Mouse (Mus musculus): ENCODE measurements around the gene Efna5. TPM values are rescaled to one million over a fixed set of nuclear protein-coding genes. Genes with fewer than 3 reads are reported as not detected.

Gene Efna5
- polyA plus RNA-seq, 1 experiment from 2014 or later, result 56.7 TPM

DNA sequence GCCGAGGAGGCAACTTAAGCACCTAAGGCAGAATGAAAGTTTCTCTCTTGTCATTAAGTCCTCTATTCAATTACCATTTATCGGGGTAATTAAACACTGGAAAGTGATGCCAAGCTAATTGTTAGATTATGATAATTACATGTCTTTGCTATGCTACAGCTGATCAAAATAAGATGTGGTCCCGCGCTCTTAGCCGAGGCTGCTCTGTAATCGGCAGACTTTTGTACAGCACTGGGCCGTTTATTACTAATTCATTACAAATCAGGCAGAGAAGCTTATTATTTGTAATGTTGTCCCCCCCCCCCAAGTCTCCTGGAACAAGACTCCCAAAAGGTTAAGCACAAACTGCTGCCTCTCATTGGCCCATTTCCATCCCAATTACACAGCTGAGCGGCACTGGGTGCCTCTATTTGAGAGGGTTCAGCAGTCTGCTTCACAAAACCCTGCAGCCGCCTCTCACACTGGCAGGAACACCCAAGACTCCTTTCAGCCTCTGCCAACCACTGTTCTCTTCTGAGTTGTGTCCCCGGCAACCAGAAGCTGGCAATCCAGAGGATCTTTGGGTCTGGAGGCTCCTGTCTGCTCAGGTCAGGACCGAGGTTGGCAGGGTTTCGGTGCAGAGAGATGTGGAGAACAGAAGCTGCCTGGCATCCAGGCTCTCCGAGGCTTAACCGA is 221.5 kb downstream of the Efna5 start:
- H3K9ac ChIP-seq (ENCODE audit: low read depth, low read length), result no peak overlapping the region
- no peak overlapping the region for H3K27ac ChIP-seq (ENCODE audit: low read depth, low read length)
- WGBS, result 78% methylated on average over 14 of the region's 14 CpGs
- H3K27me3 ChIP-seq (ENCODE audit: control insufficient read depth, insufficient read depth, low read length), result no peaks in the 10 kb centered on the region
- peak; percentile 33; the same call in 1 of the 2 replicates for ATAC-seq (ENCODE audit: low FRiP score)
- H3K4me1 ChIP-seq (replicated peaks; ENCODE audit: control insufficient read depth, insufficient read depth, low read length), result no peaks in the 10 kb centered on the region
- H3K4me3 ChIP-seq (ENCODE audit: low read depth, low read length), result no peak overlapping the region
- no peaks in the 10 kb centered on the region for H3K9me3 ChIP-seq (ENCODE audit: control insufficient read depth, low read length)
- no peak overlapping the region for H3K4me2 ChIP-seq (replicated peaks; ENCODE audit: low read depth, low read length)
- no peak for DNase-seq (ENCODE audit: low spot score)
- no peaks in the 10 kb centered on the region for H3K36me3 ChIP-seq (ENCODE audit: control insufficient read depth, insufficient read depth, low read length)

DNA sequence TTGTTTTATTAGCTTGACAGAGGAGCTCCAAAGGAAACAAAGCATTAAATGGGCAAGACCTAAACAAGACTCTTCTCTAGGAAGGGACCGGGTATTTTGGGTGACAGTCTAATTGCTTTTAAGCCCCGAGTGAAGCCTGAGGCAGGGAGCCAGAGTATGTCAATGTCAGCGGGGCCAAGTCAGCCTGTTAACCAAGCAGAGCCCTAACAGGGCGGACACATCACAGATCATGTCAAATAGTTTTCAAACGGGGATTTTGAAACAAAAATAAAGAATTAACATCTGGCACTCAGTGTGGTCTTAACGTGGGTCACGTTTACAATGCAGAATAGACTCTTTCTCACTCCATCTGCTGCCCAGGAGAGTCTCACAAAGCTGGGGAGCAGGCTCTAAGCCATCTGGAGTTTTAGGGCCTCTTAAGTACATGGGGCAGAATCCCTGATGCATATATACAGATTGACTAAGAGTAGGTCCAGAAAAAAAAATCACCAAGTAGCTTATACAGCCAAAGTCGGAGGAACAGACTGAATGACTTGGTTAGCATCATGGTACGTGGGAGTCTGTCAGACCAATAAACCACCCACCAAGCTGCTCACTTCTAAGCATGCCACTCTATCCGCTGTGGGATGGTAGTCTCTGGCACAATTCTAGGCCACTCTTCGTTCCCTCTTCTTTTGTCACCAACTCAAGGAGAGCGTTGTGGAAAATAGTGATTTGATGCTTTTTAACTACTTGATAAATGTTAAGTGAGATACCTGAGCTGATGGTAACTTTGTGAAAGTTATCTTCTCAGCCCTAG is 223.1 kb downstream of the Efna5 start:
- Histone ChIP-seq H3K4me1 (replicated peaks; ENCODE audit: control insufficient read depth, insufficient read depth, low read length) (no peaks in the 10 kb centered on the region), H3K36me3 (ENCODE audit: control insufficient read depth, insufficient read depth, low read length) (no peaks in the 10 kb centered on the region), H3K27ac (ENCODE audit: low read depth, low read length) (no peak overlapping the region), H3K27me3 (ENCODE audit: control insufficient read depth, insufficient read depth, low read length) (no peaks in the 10 kb centered on the region), H3K9ac (ENCODE audit: low read depth, low read length) (no peak overlapping the region), H3K4me2 (replicated peaks; ENCODE audit: low read depth, low read length) (no peak overlapping the region), H3K9me3 (ENCODE audit: control insufficient read depth, low read length) (no peaks in the 10 kb centered on the region), H3K4me3 (ENCODE audit: low read depth, low read length) (no peak overlapping the region)
- DNase-seq (ENCODE audit: low spot score) (no peak), ATAC-seq (ENCODE audit: low FRiP score) (0 out of 2 replicates have a peak, but pooled peaks have one; percentile 21)
- 60% methylated on average over 12 of the region's 12 CpGs for WGBS

- Histone ChIP-seq H3K27me3 (ENCODE audit: control insufficient read depth, insufficient read depth, low read length) (no peaks in the 10 kb centered on the region), H3K4me3 (ENCODE audit: low read depth, low read length) (no peak overlapping the region), H3K9ac (ENCODE audit: low read depth, low read length) (no peak overlapping the region), H3K4me2 (replicated peaks; ENCODE audit: low read depth, low read length) (no peak overlapping the region), H3K9me3 (ENCODE audit: control insufficient read depth, low read length) (no peaks in the 10 kb centered on the region), H3K4me1 (replicated peaks; ENCODE audit: control insufficient read depth, insufficient read depth, low read length) (no peaks in the 10 kb centered on the region), H3K27ac (ENCODE audit: low read depth, low read length) (no peak overlapping the region), H3K36me3 (ENCODE audit: control insufficient read depth, insufficient read depth, low read length) (no peaks in the 10 kb centered on the region)
- WGBS, result 79% methylated on average over 7 of the region's 7 CpGs
- no peak for ATAC-seq (ENCODE audit: low FRiP score)
- no peak for DNase-seq (ENCODE audit: low spot score)
Observed at GRCm38 (mm10) chr17:62657051-62657450, 224.1 kb downstream of the Efna5 start.

GRCm38 (mm10) chr17:62656591-62656990 is 224.5 kb downstream of the Efna5 start:
- WGBS, result 74% methylated on average over 7 of the region's 7 CpGs
- no peak for ATAC-seq (ENCODE audit: low FRiP score)

DNA sequence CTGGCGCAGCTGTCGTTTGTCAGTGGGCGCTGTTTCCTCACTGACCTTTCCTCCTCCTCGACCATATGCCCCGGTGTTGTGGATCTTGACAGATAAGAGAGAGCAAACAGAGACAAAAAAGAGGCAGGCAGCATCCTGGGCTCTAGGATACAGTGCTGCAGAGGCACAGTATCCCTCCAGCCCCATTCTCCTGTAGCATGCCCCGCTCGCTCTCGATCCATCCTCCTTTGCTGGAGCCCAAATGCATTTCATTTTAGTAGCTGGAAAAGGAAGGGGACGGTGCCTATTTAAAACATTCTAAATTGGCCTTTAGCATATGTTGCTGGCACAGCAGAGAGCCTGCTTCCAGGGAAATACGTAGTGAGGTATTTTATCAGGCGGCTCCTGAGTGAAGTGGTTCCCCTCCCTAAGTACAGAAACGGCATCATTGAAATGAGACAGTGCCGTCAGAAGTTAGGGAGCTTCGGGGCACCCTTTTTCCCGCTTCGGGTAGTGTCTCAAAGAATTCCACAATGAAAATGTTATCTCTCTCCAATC is 225.2 kb downstream of the Efna5 start:
- ATAC-seq (ENCODE audit: low FRiP score) (no peak), DNase-seq (ENCODE audit: low spot score) (no peak)
- no peaks in the 10 kb centered on the region for H3K27me3 ChIP-seq (ENCODE audit: control insufficient read depth, insufficient read depth, low read length)
- H3K9me3 ChIP-seq (ENCODE audit: control insufficient read depth, low read length), result no peaks in the 10 kb centered on the region
- no peak overlapping the region for H3K4me2 ChIP-seq (replicated peaks; ENCODE audit: low read depth, low read length)
- H3K4me1 ChIP-seq (replicated peaks; ENCODE audit: control insufficient read depth, insufficient read depth, low read length), result no peaks in the 10 kb centered on the region
- WGBS, result 68% methylated on average over 16 of the region's 16 CpGs
- H3K27ac ChIP-seq (ENCODE audit: low read depth, low read length), result no peak overlapping the region
- no peaks in the 10 kb centered on the region for H3K36me3 ChIP-seq (ENCODE audit: control insufficient read depth, insufficient read depth, low read length)
- no peak overlapping the region for H3K4me3 ChIP-seq (ENCODE audit: low read depth, low read length)
- H3K9ac ChIP-seq (ENCODE audit: low read depth, low read length), result no peak overlapping the region

More at GRCm38 (mm10) chr17:62656591-62656990, 224.5 kb downstream of the Efna5 start:
- no peaks in the 10 kb centered on the region for H3K36me3 ChIP-seq (ENCODE audit: control insufficient read depth, insufficient read depth, low read length)
- no peak overlapping the region for H3K4me2 ChIP-seq (replicated peaks; ENCODE audit: low read depth, low read length)
- no peak overlapping the region for H3K9ac ChIP-seq (ENCODE audit: low read depth, low read length)
- H3K4me1 ChIP-seq (replicated peaks; ENCODE audit: control insufficient read depth, insufficient read depth, low read length), result no peaks in the 10 kb centered on the region
- no peak overlapping the region for H3K27ac ChIP-seq (ENCODE audit: low read depth, low read length)
- no peak for DNase-seq (ENCODE audit: low spot score)
- no peaks in the 10 kb centered on the region for H3K27me3 ChIP-seq (ENCODE audit: control insufficient read depth, insufficient read depth, low read length)
- H3K9me3 ChIP-seq (ENCODE audit: control insufficient read depth, low read length), result no peaks in the 10 kb centered on the region
- no peak overlapping the region for H3K4me3 ChIP-seq (ENCODE audit: low read depth, low read length)

DNA sequence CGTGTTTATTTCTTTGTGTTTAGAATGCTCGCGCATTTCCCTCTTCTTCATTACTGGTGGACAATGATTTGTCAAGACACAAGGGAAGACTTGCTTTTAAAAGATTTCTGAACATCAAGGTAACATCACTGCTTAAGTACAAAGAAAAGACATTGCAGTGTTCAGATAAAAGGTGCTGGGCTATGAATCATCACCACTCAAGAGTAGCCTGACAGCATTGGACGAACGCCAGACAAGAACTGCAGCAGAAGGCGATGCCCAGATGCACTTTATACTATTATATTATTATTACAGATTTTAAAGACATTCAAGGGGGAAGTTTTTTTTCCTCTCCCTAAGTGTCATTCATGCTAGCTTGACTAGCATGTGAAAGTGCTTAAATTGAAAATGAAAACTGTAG is 228.7 kb downstream of the Efna5 start:
- Histone ChIP-seq H3K27me3 (ENCODE audit: control insufficient read depth, insufficient read depth, low read length) (no peaks in the 10 kb centered on the region), H3K9me3 (ENCODE audit: control insufficient read depth, low read length) (no peaks in the 10 kb centered on the region), H3K36me3 (ENCODE audit: control insufficient read depth, insufficient read depth, low read length) (no peaks in the 10 kb centered on the region), H3K4me3 (ENCODE audit: low read depth, low read length) (no peak overlapping the region), H3K9ac (ENCODE audit: low read depth, low read length) (no peak overlapping the region), H3K4me2 (replicated peaks; ENCODE audit: low read depth, low read length) (no peak overlapping the region), H3K4me1 (replicated peaks; ENCODE audit: control insufficient read depth, insufficient read depth, low read length) (no peaks in the 10 kb centered on the region), H3K27ac (ENCODE audit: low read depth, low read length) (no peak overlapping the region)
- no peak for DNase-seq (ENCODE audit: low spot score)
- 89% methylated on average over 6 of the region's 6 CpGs for WGBS
- no peak for ATAC-seq (ENCODE audit: low FRiP score)

DNA sequence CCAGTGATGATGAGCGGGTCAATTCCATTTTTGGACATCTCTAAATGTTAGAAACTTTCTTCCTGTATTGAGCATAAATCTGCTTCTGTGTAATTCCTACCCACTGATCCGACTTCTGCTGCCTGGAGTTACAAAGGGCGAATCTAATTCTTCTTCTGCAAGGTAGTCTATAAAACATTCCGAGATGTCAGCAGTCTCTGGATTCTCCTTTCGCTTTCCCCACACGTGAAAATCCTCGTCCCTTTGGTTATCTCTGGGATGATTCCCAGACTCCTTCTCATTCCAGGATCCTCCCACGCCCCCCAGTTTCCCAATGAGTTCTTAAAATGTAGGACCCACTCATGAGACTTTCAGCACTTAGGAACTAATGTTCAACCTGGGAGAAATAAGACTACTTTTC is 229.4 kb downstream of the Efna5 start:
- no peaks in the 10 kb centered on the region for H3K27me3 ChIP-seq (ENCODE audit: control insufficient read depth, insufficient read depth, low read length)
- no peak overlapping the region for H3K4me3 ChIP-seq (ENCODE audit: low read depth, low read length)
- no peak overlapping the region for H3K4me2 ChIP-seq (replicated peaks; ENCODE audit: low read depth, low read length)
- no peaks in the 10 kb centered on the region for H3K36me3 ChIP-seq (ENCODE audit: control insufficient read depth, insufficient read depth, low read length)
- DNase-seq (ENCODE audit: low spot score) (no peak), ATAC-seq (ENCODE audit: low FRiP score) (no peak)
- no peak overlapping the region for H3K9ac ChIP-seq (ENCODE audit: low read depth, low read length)
- H3K4me1 ChIP-seq (replicated peaks; ENCODE audit: control insufficient read depth, insufficient read depth, low read length), result no peaks in the 10 kb centered on the region
- 93% methylated on average over 8 of the region's 8 CpGs for WGBS
- H3K27ac ChIP-seq (ENCODE audit: low read depth, low read length), result no peak overlapping the region
- no peaks in the 10 kb centered on the region for H3K9me3 ChIP-seq (ENCODE audit: control insufficient read depth, low read length)

DNA sequence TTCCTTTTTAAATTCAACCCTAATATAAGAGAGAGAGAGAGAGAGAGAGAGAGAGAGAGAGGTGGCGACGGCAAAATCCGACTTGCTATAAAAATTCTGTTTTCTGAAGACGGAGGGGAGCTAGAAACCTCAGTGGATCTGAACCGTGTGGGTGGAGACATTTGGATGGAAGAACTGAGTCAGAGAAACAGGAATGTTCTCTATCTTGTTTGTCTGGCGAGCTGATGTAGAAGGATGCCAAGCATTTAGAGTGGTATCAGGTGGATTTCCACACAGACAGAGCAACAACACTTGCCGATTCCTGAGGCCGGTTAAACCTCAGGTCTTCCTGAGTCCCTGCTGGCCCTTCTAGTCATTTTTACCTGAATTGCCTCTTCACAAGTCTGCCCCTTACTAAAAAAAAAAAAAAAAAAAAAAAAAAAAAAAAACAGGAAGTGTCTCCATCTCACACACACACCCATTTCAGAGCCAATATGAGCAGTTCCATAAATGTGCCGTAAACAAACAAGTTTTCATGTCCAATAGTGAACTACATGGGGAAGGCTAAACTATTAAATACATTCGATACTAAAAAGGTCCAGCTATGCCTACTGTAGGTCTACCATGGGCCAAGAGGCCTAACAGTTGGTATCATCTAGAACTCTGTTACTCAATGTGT is 231.7 kb downstream of the Efna5 start:
- H3K4me2 ChIP-seq (replicated peaks; ENCODE audit: low read depth, low read length), result no peak overlapping the region
- no peaks in the 10 kb centered on the region for H3K36me3 ChIP-seq (ENCODE audit: control insufficient read depth, insufficient read depth, low read length)
- H3K27ac ChIP-seq (ENCODE audit: low read depth, low read length), result no peak overlapping the region
- H3K4me1 ChIP-seq (replicated peaks; ENCODE audit: control insufficient read depth, insufficient read depth, low read length), result no peaks in the 10 kb centered on the region
- no peak overlapping the region for H3K4me3 ChIP-seq (ENCODE audit: low read depth, low read length)
- H3K27me3 ChIP-seq (ENCODE audit: control insufficient read depth, insufficient read depth, low read length), result no peaks in the 10 kb centered on the region
- no peak for DNase-seq (ENCODE audit: low spot score)
- WGBS, result 93% methylated on average over 10 of the region's 10 CpGs
- no peak for ATAC-seq (ENCODE audit: low FRiP score)
- H3K9me3 ChIP-seq (ENCODE audit: control insufficient read depth, low read length), result no peaks in the 10 kb centered on the region
- no peak overlapping the region for H3K9ac ChIP-seq (ENCODE audit: low read depth, low read length)

Data from hindbrain, embryonic 11.5 days (tissue).